Mouse (Mus musculus) liver, embryonic 13.5 days (tissue): ENCODE results near the gene Hnrnpu. TPM values are rescaled to one million over a fixed set of nuclear protein-coding genes. Genes with fewer than 3 reads are reported as not detected.

Experiments used
- ATAC-seq: fragments of 200-750 bp; cut with Nextera tagmentation; 2 replicates; pipeline ENCODE4 v1.8.0; 2017; ENCODE audit warnings: low read depth, mild to moderate bottlenecking, moderate number of reproducible peaks, moderate library complexity
- DNase-seq: peaks from one replicate; pipeline ENCODE4 v3.0.0; 2022
- H3K27ac ChIP-seq: fragments of 300-500 bp; sonication (generic); 2 replicates; pipeline ENCODE4 v1.5.1; 2015; ENCODE audit warnings: moderate library complexity, mild to moderate bottlenecking, inconsistent platforms
- H3K27me3 ChIP-seq: fragments of 300-500 bp; sonication (generic); 2 replicates; pipeline ENCODE4 v1.6.1; 2015; ENCODE audit warnings: mild to moderate bottlenecking, inconsistent platforms
- H3K36me3 ChIP-seq: fragments of 300-500 bp; sonication (generic); 2 replicates; pipeline ENCODE4 v1.6.1; 2015; ENCODE audit warnings: mild to moderate bottlenecking, inconsistent platforms
- H3K4me1 ChIP-seq: fragments of 300-500 bp; sonication (generic); replicated peaks from 2 replicates; pipeline ENCODE4 v1.6.1; 2015; ENCODE audit warnings: inconsistent platforms
- H3K4me2 ChIP-seq: fragments of 300-500 bp; sonication (generic); 2 replicates; pipeline ENCODE4 v1.6.1; 2015; ENCODE audit warnings: inconsistent platforms, mild to moderate bottlenecking, moderate library complexity
- H3K4me3 ChIP-seq: fragments of 300-500 bp; sonication (generic); replicated peaks from 2 replicates; pipeline ENCODE4 v1.5.1; 2015; ENCODE audit warnings: mild to moderate bottlenecking, inconsistent platforms
- H3K9ac ChIP-seq: fragments of 300-500 bp; sonication (generic); 2 replicates; pipeline ENCODE4 v1.6.1; 2015; ENCODE audit warnings: mild to moderate bottlenecking, inconsistent platforms
- H3K9me3 ChIP-seq: fragments of 300-500 bp; sonication (generic); replicated peaks from 2 replicates; pipeline ENCODE4 v1.6.1; 2016; ENCODE audit warnings: inconsistent platforms
- WGBS: fragments of 180-500 bp; shearing (Covaris S2); methylation state at CpG from one replicate; pipeline ENCODE4 v1.1.7; 2015; ENCODE audit not compliant: insufficient replicate concordance; 5-methylcytosine and 5-hydroxymethylcytosine counted together
- polyA plus RNA-seq: library from polyadenylated mRNA; unstranded; fragments of >200 nt; fragmentation: Nextera tagmentation; extraction: Ambion mirVana; gene quantifications from 2 replicates; pipeline ENCODE4 v1.2.1, GENCODE M21; 2015

Gene Hnrnpu
- polyA plus RNA-seq, 1 experiment from 2014 or later, result 177 TPM

DNA sequence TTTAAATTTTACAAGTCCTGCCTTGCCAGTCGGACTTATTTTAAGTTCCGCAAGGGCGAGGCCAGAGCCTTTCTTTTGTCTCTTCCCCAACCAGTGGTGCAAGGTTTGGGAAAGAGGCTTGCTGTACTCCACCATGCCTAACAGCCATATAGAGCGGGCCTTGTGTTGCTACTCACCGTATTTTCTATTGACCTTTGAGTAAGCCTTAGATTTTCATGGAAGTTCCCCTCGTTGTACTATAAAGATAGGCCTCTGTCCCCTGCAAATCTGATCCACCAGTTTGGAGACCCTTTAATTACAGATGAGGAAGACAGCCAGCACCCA lies 683 bp upstream of the Hnrnpu start:
- no peaks in the 10 kb centered on the region for H3K27me3 ChIP-seq
- ATAC-seq (no peak), DNase-seq (peak; percentile 40)
- peak overlapping the region; percentile 99 for H3K4me3 ChIP-seq
- H3K4me2 ChIP-seq, result peak overlapping the region; percentile 76
- WGBS, result 7% methylated on average over 6 of the region's 6 CpGs
- peak overlapping the region; percentile 100 for H3K27ac ChIP-seq
- peak overlapping the region; percentile 91 for H3K9ac ChIP-seq
- peaks cover 33% of the 10 kb centered on the region for H3K4me1 ChIP-seq
- H3K36me3 ChIP-seq, result peaks cover 21% of the 10 kb centered on the region
- no peaks in the 10 kb centered on the region for H3K9me3 ChIP-seq

DNA sequence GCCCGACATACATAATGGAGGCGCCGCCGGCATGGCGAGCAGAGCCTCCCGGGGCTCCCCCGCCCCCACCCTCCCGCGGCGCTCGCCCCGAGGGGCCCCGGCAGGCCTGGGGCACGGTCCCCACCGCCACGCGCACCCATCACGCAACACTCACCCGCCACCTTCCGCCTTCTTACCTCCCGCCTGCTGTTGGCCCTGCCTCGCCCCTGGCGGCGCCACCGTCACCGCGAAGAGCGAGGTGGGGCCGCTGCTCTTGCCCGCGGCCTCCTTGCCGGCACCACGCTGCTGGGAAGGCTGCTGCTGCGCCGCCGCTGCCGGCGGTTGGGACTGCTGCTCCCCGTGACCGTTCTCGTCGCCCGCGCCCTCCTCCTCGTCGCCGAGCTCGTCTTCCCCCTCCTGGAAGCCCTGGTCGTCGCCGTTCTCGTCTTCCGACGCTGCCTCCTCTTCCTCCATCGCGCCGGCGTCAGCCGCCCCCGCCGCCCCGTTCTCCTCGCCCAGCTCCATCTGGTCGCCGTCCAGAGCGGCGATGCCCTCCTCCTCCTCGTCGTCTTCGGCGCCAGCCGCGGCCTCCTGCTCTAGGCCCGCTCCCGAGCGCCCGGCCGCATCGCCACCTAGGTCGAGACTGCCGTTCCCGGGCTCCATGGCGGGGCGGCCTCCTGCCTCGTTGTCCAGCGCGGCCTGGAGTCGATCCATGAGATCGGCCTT lies 668 bp downstream of the Hnrnpu start:
- no peaks in the 10 kb centered on the region for H3K27me3 ChIP-seq
- under 1% methylated on average over 84 of the region's 89 CpGs for WGBS
- peaks cover 47% of the 10 kb centered on the region for H3K4me1 ChIP-seq
- peak overlapping the region; percentile 100 for H3K9ac ChIP-seq
- ATAC-seq (peak; percentile 56), DNase-seq (peak; percentile 47)
- H3K36me3 ChIP-seq, result peaks cover 34% of the 10 kb centered on the region
- H3K4me3 ChIP-seq, result peak overlapping the region; percentile 99
- H3K9me3 ChIP-seq, result no peaks in the 10 kb centered on the region
- peak overlapping the region; percentile 76 for H3K4me2 ChIP-seq
- peak overlapping the region; percentile 100 for H3K27ac ChIP-seq

DNA sequence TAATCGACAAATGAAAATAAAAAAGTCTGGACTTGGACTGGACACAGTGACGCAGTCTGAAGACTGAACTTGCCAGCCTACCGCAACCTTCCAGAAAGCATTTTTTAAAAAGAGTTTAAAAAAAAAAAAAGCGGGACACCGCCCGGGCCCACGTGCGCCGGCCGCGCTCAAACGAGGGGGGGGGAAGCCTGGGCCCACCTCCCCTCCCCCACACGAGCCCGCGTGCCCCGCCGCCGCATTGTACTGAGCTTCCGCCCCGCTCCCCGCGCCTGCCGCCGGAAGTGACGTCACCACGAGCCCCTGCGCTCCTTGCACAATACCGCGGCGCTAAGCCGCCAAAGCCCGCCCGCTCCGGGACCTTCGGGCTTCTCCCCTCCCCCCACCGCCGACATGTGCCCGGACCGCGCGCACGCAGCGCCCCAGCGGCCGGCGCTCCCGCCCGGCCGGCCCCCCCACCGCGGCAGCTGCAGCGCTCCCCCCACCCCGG lies 1.3 kb downstream of the Hnrnpu start:
- WGBS, result under 1% methylated on average over 50 of the region's 53 CpGs
- ATAC-seq (peak; percentile 82), DNase-seq (peak; percentile 89)
- no peaks in the 10 kb centered on the region for H3K9me3 ChIP-seq
- peaks cover 51% of the 10 kb centered on the region for H3K4me1 ChIP-seq
- peak overlapping the region; percentile 100 for H3K9ac ChIP-seq
- peak overlapping the region; percentile 100 for H3K27ac ChIP-seq
- H3K36me3 ChIP-seq, result peaks cover 40% of the 10 kb centered on the region
- H3K27me3 ChIP-seq, result no peaks in the 10 kb centered on the region
- H3K4me2 ChIP-seq, result peak overlapping the region; percentile 76
- H3K4me3 ChIP-seq, result peak overlapping the region; percentile 99

DNA sequence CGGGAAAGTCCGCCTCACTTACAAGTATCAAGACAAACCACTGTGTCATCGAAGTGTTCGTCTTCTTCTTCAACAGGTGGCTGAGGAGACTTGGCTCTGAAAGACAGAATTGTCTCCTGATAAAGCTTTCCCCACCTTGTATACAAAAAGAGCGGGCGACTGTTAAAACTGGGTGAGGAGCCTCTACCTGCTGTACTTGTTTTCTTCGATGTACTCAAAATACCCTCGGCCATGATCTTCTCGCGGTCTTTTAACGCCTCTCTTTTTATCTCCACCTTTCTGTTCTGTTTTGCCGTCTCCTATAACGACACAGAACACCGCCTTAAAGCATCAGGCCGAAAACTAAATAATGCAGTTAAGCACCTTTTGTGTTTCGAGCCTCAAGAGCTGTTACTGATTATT lies 1.7 kb downstream of the Hnrnpu start:
- Histone ChIP-seq H3K27me3 (no peaks in the 10 kb centered on the region), H3K4me3 (peak overlapping the region; percentile 99), H3K4me2 (peak overlapping the region; percentile 76), H3K9ac (peak overlapping the region; percentile 100), H3K9me3 (no peaks in the 10 kb centered on the region), H3K36me3 (peaks cover 45% of the 10 kb centered on the region), H3K27ac (peak overlapping the region; percentile 100), H3K4me1 (peaks cover 55% of the 10 kb centered on the region)
- ATAC-seq (no peak), DNase-seq (peak; percentile 27)
- WGBS, result under 1% methylated on average over 16 of the region's 16 CpGs

DNA sequence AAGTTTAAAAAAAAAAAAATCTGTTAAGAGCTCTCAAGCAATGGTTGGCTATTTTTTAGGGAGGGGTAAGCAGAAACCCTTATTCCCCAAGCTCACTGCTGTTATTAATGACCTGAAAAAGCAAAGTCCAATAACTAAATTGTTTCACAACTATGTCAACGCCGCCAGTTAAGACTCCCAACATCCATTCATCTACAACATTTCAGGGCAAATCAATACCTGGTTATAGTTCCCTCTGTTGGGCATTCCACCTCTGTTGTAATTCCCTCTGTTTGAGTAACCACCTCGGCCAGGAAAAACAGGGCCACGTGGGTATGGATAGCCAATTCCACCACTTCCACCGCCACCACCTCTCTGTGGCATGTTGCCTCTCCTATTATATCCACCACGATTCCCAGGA lies 7.7 kb downstream of the Hnrnpu start:
- H3K9ac ChIP-seq, result no peak overlapping the region
- 69% methylated on average over 6 of the region's 6 CpGs for WGBS
- peaks cover 88% of the 10 kb centered on the region for H3K36me3 ChIP-seq
- no peak overlapping the region for H3K27ac ChIP-seq
- ATAC-seq (peak; percentile 70), DNase-seq (no peak)
- no peaks in the 10 kb centered on the region for H3K9me3 ChIP-seq
- H3K27me3 ChIP-seq, result no peaks in the 10 kb centered on the region
- H3K4me3 ChIP-seq, result no peak overlapping the region
- H3K4me1 ChIP-seq, result peaks cover 41% of the 10 kb centered on the region
- no peak overlapping the region for H3K4me2 ChIP-seq

DNA sequence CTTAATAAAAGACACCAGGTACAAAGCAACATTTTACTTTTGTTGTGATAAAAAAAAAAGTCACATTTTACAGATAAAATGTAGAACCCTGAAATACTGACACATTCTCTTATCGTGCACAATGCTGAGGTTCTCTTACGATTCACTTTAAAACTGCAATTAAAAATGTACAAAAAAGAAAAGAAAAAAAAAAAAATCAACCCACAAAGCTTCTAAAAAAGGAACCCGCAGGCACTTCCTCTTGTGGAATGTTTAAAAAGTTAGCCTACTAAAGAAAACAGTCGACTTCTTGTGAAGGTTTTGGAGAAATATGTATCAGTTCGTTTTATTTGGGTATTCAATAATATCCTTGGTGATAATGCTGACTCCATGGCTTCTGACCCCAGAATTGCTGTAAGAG lies 8.6 kb downstream of the Hnrnpu start:
- WGBS, result 66% methylated on average over 5 of the region's 5 CpGs
- no peak for DNase-seq
- no peak for ATAC-seq
- no peak overlapping the region for H3K9ac ChIP-seq
- H3K4me3 ChIP-seq, result no peak overlapping the region
- peaks cover 33% of the 10 kb centered on the region for H3K4me1 ChIP-seq
- H3K27me3 ChIP-seq, result no peaks in the 10 kb centered on the region
- no peak overlapping the region for H3K27ac ChIP-seq
- no peaks in the 10 kb centered on the region for H3K9me3 ChIP-seq
- no peak overlapping the region for H3K4me2 ChIP-seq
- peaks cover 87% of the 10 kb centered on the region for H3K36me3 ChIP-seq

DNA sequence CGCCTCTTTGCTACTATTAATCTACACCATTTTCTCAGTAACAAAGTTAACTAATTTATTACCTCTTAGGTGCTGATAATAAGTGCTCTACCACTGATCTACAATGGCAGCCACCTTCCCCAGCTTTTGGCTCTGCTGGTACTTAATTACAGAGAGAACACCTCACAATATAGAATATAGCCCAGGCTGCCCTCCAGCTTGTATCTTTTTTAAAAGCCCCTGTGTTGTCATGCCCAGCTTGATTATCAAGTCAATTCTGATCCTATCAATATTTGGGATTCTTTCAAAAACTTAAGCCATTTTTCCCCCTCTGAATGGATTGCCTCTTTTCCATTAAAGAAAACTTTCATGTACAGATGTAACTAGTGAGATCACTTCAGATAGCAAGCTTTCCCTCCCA lies 10.6 kb downstream of the Hnrnpu start:
- no peak overlapping the region for H3K4me2 ChIP-seq
- ATAC-seq (no peak), DNase-seq (no peak)
- no peaks in the 10 kb centered on the region for H3K27me3 ChIP-seq
- no peak overlapping the region for H3K9ac ChIP-seq
- no peaks in the 10 kb centered on the region for H3K9me3 ChIP-seq
- peaks cover 28% of the 10 kb centered on the region for H3K4me1 ChIP-seq
- WGBS, result 84% methylated on average over 1 of the region's 1 CpGs
- peaks cover 87% of the 10 kb centered on the region for H3K36me3 ChIP-seq
- no peak overlapping the region for H3K27ac ChIP-seq
- H3K4me3 ChIP-seq, result no peak overlapping the region

DNA sequence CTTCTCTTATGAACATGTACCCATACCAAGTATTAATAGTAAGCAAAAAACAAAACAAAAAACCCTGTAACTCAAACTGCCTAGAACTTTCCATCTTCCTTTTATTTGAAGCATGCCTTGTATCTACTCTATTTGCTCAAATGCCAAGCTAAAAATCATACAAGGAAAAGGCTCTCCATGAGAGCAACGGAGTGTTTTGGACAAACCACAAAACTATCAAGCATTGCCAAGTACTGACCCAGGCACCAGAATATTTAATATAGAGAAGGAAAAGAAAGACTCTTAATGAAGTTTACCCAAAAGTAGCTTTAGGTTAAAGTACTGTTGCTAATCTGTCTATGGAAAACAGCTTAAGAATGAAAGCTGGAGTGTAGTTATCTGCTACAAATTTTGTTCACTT lies 11.2 kb downstream of the Hnrnpu start:
- H3K36me3 ChIP-seq, result peaks cover 87% of the 10 kb centered on the region
- no peak overlapping the region for H3K4me3 ChIP-seq
- 82% methylated on average over 1 of the region's 1 CpGs for WGBS
- ATAC-seq (no peak), DNase-seq (no peak)
- no peaks in the 10 kb centered on the region for H3K9me3 ChIP-seq
- H3K27ac ChIP-seq, result no peak overlapping the region
- peaks cover 28% of the 10 kb centered on the region for H3K4me1 ChIP-seq
- H3K4me2 ChIP-seq, result no peak overlapping the region
- no peak overlapping the region for H3K9ac ChIP-seq
- no peaks in the 10 kb centered on the region for H3K27me3 ChIP-seq

DNA sequence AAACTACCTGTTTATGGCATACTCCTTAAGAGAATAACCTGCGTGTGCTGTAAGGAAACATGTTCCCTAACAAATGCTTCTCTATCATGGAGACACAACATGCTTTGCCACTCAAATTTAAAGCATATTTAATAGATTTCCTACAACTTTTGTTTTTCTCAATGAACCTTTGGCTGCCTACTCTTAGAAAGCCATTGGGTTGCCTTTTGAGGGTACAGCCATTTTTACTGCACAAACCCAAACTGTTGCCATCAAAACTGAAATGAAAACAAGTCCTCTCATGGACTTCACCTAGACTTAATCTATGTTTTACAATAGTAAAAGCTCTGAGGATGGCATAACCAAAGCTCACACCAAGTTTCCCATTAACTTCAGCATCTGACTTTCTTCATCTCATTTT lies 13.0 kb downstream of the Hnrnpu start:
- Histone ChIP-seq H3K9me3 (no peaks in the 10 kb centered on the region), H3K27me3 (no peaks in the 10 kb centered on the region), H3K4me2 (no peak overlapping the region), H3K4me3 (no peak overlapping the region), H3K27ac (peak overlapping the region; percentile 22; the same call in 1 of the 2 replicates), H3K36me3 (peaks cover 77% of the 10 kb centered on the region), H3K9ac (no peak overlapping the region), H3K4me1 (peaks cover 37% of the 10 kb centered on the region)
- ATAC-seq (no peak), DNase-seq (no peak)
- 94% methylated on average over 1 of the region's 1 CpGs for WGBS

DNA sequence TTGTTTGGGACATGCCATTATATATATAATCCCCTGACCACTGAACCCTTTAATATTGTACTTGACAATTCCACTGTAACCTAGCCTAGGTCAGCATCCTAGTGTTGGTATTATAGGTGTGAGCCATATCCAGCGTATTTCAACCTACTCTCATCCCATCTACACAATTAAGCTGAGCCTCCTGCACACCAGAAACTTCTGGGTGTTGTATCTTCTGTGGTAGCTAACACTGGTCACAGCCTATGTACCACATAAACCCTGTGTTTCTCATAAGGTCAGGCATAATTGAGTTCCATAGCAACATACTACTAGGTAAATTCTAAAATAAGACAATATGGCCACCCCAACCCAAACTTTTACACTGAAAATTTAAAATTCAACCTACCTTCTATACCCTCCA lies 14.4 kb downstream of the Hnrnpu start:
- 84% methylated on average over 1 of the region's 1 CpGs for WGBS
- DNase-seq (no peak), ATAC-seq (no peak)
- no peak overlapping the region for H3K4me3 ChIP-seq
- H3K9ac ChIP-seq, result no peak overlapping the region
- H3K36me3 ChIP-seq, result peaks cover 67% of the 10 kb centered on the region
- H3K27ac ChIP-seq, result no peak overlapping the region
- H3K4me1 ChIP-seq, result peaks cover 34% of the 10 kb centered on the region
- H3K4me2 ChIP-seq, result no peak overlapping the region
- H3K9me3 ChIP-seq, result no peaks in the 10 kb centered on the region
- H3K27me3 ChIP-seq, result no peaks in the 10 kb centered on the region

DNA sequence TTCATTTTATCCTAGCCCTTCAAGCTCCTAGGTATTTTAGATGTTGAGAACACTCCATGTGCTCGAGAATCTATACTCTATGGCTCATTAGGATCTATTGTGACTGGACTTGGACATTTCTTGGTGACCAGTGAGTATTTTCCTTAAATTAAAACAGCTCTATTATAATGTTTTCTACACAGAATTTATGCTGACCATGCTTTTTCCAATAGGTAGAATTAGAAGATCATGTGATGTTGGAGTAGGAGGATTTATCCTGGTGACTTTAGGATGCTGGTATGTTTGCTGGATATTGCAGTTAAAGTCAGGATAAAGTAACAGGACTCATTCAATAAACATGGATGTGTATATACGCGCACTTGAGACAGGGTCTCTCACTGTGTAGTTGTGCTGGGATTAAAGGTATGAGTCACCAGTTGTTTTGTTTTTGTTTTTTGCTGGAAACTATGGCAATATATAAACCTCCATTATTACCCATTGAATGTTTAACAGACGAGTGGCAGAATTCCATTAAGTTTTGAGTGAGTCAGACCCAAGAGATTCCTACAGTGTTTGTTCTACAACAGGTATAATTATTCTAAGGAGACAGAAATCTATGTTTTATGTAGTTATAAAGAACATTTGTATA lies 15.8 kb downstream of the Hnrnpu start:
- no peaks in the 10 kb centered on the region for H3K27me3 ChIP-seq
- H3K4me2 ChIP-seq, result peak overlapping the region; percentile 75; the same call in 1 of the 2 replicates
- no peak overlapping the region; the same call in 1 of the 2 replicates for H3K9ac ChIP-seq
- H3K4me1 ChIP-seq, result peaks cover 41% of the 10 kb centered on the region
- ATAC-seq (no peak), DNase-seq (no peak)
- WGBS, result 71% methylated on average over 4 of the region's 4 CpGs
- H3K9me3 ChIP-seq, result no peaks in the 10 kb centered on the region
- H3K4me3 ChIP-seq, result no peak overlapping the region
- peaks cover 55% of the 10 kb centered on the region for H3K36me3 ChIP-seq
- no peak overlapping the region; the same call in 1 of the 2 replicates for H3K27ac ChIP-seq
